Mouse (Mus musculus) mouse trophoblast stem cell (cell line): ENCODE measurements around the gene Pcbd2.
"Not testable (repeated sequence)": the region's sequence is repeated elsewhere in the genome, so short reads cannot be mapped to it uniquely, and the experiment has no call there.

Experiments
- in situ Hi-C, 2 experiments: fragments of 300-500 bp; cut with MseI, MboI; formaldehyde crosslinking; loops; 2 replicates in 1 of 2; 3 replicates in 1 of 2; pipeline ENCODE4 v1.15.1; 2025

Pcbd2 gene

DNA sequence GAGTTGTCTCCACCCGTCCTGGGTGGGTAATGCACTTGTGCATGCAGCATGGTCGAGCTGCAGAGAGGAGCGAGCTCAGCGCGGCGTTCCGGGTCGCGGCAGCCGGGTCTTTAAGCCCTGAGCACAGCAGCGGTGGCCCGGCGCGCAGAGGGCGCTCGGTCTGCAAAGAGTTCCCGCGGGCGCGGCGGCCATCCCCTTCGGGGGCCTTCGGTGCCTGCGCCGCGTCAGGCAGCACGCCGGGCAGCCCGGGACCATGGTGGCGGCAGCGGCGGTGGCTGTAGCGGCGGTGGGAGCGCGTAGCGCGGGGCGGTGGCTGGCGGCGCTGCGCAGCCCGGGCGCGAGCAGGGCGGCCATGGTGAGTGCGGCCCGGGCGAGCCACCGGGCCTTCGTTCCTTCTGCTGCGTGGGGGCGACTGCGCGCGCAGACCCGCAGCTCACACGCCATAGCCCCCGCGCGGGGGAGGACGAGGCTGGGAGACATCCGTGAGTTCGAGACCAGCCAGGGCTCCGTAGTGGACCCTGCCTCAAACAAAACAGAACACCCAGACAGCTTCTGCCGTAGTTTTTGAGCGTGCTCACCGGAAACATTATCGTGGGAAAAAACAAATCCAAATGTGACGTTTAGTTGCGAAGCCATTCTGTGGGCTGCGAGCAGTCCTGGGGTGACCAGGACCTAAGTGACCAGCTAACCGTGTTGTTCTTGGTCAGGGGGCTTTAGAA is at the start of gene Pcbd2:
Gene Pcbd2, plus strand, starts transcription at position 249 of the 719 bp plus-strand sequence.
- in situ Hi-C loops = no loop called here

DNA sequence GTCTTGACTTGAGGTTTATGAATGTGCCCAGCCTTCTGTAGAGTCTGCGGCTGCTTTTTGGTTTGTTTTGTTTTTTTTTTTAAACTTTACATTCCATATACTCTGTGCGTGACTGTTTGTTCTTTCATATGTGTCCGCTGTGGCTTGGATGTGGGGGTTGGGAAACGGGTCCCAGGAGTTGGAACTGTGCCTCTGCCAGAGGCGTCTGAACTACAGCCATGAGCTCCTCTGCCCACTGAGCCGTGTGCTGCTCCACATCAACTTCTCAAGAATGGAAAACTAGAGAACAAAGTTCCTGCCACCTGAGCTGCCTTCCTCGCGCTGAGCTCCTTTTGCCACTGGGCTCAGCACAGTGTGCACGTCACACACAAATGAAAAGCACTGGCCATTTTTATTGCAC is 45.0 kb upstream of the Pcbd2 start:
- in situ Hi-C loops = no loop called here

- in situ Hi-C loops = no loop called here
Measured at GRCm38 (mm10) chr13:55683581-55683980, 43.6 kb upstream of the Pcbd2 start.

DNA sequence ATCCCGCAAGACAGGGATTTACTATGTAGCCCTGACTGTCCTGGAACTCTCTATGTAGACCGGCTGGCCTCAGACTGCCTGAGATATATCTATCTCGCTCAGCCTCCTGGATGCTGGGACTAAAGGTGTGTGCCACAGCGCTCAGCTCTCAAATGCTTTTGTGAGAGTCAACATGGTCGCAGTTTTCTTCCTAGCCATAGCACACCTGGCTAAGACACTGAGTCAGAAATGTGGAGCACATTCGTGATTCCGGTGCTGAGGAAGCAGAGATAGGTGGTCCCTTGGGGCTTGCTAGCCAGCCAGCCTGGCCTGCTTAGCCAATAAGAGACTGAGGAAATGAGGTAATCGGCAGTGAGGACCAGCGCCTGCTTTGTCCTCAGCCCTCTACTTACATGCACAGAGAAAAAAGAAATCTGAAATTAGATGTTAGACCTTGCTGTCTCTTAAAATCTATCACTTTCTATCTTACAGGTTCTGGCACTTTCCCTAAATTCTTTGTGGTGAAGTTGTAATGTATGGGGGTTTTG is 41.0 kb upstream of the Pcbd2 start:
- in situ Hi-C loops = no loop called here

DNA sequence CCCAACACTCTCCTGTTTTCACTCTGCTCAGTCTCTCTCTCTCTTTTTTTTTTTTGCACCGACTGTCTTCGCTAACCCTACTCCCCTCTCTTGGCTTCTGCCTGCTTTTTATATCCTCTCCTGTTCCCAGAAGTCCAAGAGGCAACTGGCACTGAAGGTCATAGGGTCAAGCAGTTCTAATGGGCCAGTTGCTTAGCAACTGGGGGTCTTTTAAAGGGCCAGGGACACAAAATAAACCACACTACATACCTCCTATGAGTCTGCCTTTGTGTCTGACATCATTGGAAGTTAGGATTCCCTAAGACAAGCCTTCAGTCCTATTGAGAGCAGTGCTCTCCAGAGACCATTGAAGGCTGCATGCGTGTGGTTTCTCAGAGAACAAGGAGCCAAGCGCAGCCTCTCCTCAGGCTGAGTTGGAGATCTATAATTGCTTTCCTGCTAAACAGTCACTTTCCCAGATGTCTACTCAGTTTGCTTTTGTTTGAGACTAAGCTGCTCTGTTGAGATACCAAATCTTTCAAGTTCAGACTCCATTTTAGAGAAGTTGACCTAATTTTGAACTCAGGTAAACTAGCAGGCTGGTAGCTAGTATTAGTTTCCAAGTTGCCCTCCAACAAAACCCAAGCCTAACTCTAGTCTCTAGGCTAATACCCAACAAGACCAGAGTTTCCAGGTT is 39.1 kb upstream of the Pcbd2 start:
- in situ Hi-C loops = no loop called here

DNA sequence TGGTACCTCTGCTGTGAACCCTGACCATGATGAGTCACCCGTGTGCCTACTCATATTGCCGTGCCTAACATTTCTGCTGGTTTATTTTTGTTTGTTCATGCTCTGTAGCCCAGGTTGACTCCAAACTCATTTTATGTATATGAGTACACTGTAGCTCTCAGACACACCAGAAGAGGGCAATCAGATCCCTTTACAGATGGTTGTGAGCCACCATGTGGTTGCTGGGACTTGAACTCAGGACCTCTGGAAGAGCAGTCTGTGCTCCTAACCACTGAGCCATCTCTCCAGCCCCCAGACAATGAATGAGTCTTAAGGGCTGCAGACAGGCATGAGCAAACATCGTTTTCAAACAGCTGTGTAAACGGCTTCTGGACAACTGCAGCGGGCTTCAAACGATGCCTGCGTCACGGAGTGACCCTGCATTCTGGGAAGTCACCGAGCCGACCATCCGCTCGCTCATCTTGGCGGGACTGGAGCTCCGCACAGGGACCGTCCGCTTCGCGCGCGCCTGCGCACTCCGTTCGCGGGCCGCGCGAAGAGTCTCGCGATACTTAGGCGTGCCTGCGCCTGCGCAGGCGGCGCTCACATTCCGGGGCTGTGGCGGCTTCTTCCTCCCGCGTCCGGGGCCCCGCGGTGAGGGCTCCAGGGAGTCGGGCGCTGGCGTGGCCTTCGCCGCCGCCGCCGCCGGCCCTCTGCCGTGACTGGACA is 34.5 kb upstream of the Pcbd2 start, which contains the start of gene B230219D22Rik:
Gene B230219D22Rik, plus strand, starts transcription at position 590 of the 708 bp plus-strand sequence.
- in situ Hi-C loops = no loop called here

DNA sequence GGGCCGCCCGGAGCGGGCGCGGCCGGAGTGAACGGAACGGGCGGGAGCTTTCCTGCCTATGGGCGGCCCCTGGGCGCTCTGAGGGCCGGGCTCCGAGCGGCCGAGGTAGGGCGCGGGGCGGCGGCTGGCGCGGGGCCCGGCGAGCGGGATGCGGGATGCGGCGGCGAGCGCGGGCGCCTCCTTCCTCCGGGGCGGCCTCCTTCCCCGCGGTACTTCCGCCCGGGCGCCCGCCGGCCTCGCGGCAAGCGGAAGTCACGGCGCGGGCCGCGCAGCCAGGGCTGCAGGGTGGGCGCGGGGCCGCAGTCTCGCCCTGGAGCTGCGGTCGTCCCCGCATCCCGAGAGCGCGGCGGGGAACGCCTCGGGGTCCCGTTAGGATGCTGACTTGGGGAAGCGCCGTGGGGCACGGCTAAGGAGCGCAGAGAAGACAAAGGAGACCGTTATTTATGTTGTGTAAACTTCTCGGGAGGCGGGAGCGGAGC is 33.9 kb upstream of the Pcbd2 start:
- in situ Hi-C loops = no loop called here

GRCm38 (mm10) chr13:55694110-55694509 is 33.1 kb upstream of the Pcbd2 start:
- in situ Hi-C loops = no loop called here

DNA sequence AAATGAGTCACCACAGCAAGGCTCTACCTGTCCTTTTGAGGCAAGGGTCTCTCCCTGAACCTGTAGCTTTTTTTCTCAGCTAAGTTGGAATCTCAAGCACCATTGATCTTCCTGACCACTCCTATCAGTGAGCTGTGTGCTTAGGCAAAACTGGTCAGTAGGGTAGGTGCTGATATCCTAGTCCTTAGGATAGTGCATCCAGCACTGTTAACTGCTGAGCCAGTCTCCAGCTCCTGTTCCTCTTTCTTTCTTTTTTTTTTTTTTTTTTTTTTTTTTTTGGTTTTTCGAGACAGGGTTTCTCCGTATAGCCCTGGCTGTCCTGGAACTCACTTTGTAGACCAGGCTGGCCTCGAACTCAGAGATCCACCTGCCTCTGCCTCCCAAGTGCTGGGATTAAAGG is 31.2 kb upstream of the Pcbd2 start:
- in situ Hi-C loops = not testable (repeated sequence)

DNA sequence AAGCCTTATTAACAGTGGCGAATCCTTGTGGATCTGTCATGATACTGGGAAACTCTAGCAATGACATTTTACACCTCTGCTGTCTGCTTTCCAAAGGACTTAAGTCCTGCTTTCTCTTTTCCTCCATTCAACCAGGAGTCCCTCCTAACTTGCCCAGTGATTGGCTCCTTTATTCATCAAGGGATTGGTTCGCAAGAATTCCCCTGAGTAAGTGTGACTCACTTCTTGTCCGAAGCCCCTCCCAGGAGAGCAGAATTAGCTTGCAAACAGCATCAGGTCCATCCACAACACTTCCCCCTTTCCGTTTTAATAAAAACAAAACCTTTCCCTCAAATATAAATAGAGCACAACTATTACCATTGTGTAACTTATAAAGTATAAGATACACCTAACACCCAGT is 22.9 kb upstream of the Pcbd2 start:
- in situ Hi-C loops = no loop called here

DNA sequence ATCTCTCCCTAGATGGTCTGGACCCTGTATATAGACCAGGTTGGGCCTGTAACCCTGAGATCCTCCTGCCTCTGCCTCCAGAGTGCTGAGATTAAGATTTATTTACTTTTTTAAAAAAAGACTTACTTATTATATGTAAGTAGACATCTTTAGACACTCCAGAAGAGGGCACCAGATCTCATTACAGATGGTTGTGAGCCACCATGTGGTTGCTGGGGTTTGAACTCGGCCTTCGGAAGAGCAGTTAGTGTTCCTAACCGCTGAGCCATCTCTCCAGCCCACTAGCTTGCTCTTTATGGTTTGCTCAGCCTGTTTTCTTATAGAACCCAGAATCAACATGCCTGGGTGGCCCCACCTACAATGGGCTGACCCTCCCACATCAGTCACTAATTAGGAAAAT is 14.3 kb upstream of the Pcbd2 start:
- in situ Hi-C loops = no loop called here

GRCm38 (mm10) chr13:55714501-55715166 is 12.5 kb upstream of the Pcbd2 start, which contains the start of gene Txndc15:
Gene Txndc15 (plus strand): TSS chr13:55714650.
- in situ Hi-C loops = no loop called here

GRCm38 (mm10) chr13:55715167-55715512 is 12.0 kb upstream of the Pcbd2 start:
- in situ Hi-C loops = no loop called here

- in situ Hi-C loops = no loop called here
Measured at GRCm38 (mm10) chr13:55715908-55716510, 11.2 kb upstream of the Pcbd2 start.

DNA sequence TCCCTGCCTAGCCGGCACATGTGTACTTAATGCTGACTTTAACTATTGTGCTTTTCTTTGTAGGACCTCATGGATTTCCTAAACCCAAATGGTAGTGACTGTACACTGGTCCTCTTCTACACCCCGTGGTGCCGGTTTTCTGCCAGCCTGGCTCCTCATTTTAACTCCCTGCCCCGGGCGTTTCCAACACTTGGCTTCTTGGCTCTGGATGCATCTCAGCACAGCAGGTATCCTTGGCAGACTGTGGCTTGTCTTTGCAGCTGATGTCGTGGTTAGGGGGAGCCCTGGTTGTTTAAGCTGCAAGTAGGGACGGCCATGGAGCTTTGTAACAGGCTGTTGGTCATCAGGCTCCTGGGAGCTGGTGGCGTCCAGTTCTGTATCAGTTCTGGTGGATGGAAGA is 5.7 kb upstream of the Pcbd2 start:
- in situ Hi-C loops = no loop called here

- in situ Hi-C loops = no loop called here
Measured at GRCm38 (mm10) chr13:55721995-55722394, 5.2 kb upstream of the Pcbd2 start.

- in situ Hi-C loops = no loop called here
Measured at GRCm38 (mm10) chr13:55726598-55727119, 509 bp upstream of the Pcbd2 start.

DNA sequence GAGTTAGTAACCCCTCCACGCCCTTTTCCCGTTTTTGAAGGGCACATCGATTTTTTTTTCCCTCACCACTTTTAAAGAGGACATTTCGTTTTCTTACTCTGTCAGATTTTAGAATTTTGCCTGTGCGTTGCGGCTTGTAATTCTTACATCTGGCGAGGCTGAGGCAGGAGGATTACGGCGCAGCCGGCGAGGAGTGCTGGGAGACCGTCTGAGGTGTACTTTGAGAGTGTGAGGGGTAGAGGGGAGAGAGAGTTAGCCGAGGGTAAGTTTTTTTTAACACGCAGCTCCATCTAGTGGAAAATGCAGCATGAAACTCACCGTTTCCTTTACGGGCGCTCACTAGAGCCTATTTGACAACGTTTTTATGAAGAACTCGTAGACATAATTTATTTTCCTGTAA is 671 bp downstream of the Pcbd2 start:
- in situ Hi-C loops = no loop called here

GRCm38 (mm10) chr13:55730716-55731115 is 3.5 kb downstream of the Pcbd2 start:
- in situ Hi-C loops = no loop called here

DNA sequence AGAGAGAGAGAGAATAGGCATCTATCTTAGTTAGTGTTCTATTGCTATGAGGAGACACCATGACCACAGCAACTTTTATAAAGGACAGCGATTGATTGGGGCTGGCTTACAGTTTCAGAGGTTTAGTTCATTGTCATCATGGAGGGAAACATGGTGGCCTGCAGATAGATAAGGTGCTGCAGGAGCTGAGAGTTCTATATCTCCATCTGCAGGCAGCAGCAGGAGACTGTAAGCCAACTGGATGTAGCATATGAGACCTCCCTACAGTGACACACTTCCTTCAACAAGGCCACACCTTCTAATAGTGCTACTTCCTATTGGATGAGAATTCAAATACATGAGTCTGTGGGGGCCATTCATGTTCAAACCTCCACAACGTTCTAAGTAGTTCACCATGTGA is 5.0 kb downstream of the Pcbd2 start:
- in situ Hi-C loops = no loop called here
